Mouse (Mus musculus) large intestine, adult 2 months (tissue): ENCODE measurements around the gene AU022252. TPM values are rescaled to one million over a fixed set of nuclear protein-coding genes. Genes with fewer than 3 reads are reported as not detected.
"Not testable (repeated sequence)": the region's sequence is repeated elsewhere in the genome, so short reads cannot be mapped to it uniquely, and the experiment has no call there.

ENCODE experiments used
- DNase-seq: peaks from one replicate; pipeline ENCODE4 v3.0.0-alpha.2; 2012; ENCODE audit warnings: low read depth, low spot score
- WGBS: fragments of 180-500 bp; shearing (Covaris S2); methylation state at CpG from one replicate; pipeline ENCODE4 v1.1.7; 2018; 5-methylcytosine and 5-hydroxymethylcytosine counted together
- polyA plus RNA-seq: library from polyadenylated mRNA; depleted of rRNA; stranded (reverse); fragments of >200 nt; gene quantifications from 2 replicates; pipeline ENCODE4 v1.2.3, GENCODE M21; 2012; rRNA removed

The AU022252 gene
- polyA plus RNA-seq = 3.0 and 4.6 TPM in 2 replicates

GRCm38 (mm10) chr4:119232410-119233255, at the start of gene AU022252, which contains the start of gene P3h1:
AU022252 (minus strand) TSS chr4:119232712.
P3h1 (plus strand) TSS chr4:119232915.
- peak; percentile 99 for DNase-seq
- WGBS = under 1% methylated on average over 71 of the region's 71 CpGs

GRCm38 (mm10) chr4:119278784-119279183, 46.3 kb upstream of the AU022252 start:
- WGBS = 60% methylated on average over 15 of the region's 15 CpGs
- DNase-seq = not testable (repeated sequence)

- no peak for DNase-seq
- 79% methylated on average over 2 of the region's 2 CpGs for WGBS
These were observed 43.2 kb upstream of the AU022252 start for GRCm38 (mm10) chr4:119275726-119276125.

- DNase-seq = no peak
- 30% methylated on average over 2 of the region's 2 CpGs for WGBS
These were observed 42.7 kb upstream of the AU022252 start for GRCm38 (mm10) chr4:119275226-119275625.

GRCm38 (mm10) chr4:119274627-119275026, 42.1 kb upstream of the AU022252 start:
- WGBS = 14% methylated on average over 1 of the region's 1 CpGs
- no peak for DNase-seq

- no peak for DNase-seq
These were observed 34.1 kb upstream of the AU022252 start for GRCm38 (mm10) chr4:119266606-119267005.

GRCm38 (mm10) chr4:119263459-119263858, 30.9 kb upstream of the AU022252 start:
- no peak for DNase-seq
- 69% methylated on average over 3 of the region's 3 CpGs for WGBS

More at GRCm38 (mm10) chr4:119266606-119267005, 34.1 kb upstream of the AU022252 start:
- 63% methylated on average over 13 of the region's 13 CpGs for WGBS

- 91% methylated on average over 5 of the region's 5 CpGs for WGBS
- DNase-seq = no peak
These were observed 30.0 kb upstream of the AU022252 start for GRCm38 (mm10) chr4:119262483-119262882.

GRCm38 (mm10) chr4:119261087-119261713, 28.7 kb upstream of the AU022252 start:
- DNase-seq = no peak
- 61% methylated on average over 7 of the region's 7 CpGs for WGBS

GRCm38 (mm10) chr4:119259344-119260254, 27.1 kb upstream of the AU022252 start:
- no peak for DNase-seq

GRCm38 (mm10) chr4:119257083-119257482, 24.6 kb upstream of the AU022252 start:
- 68% methylated on average over 6 of the region's 6 CpGs for WGBS
- DNase-seq = no peak

More at GRCm38 (mm10) chr4:119259344-119260254, 27.1 kb upstream of the AU022252 start:
- 84% methylated on average over 15 of the region's 15 CpGs for WGBS

GRCm38 (mm10) chr4:119255351-119255750, 22.8 kb upstream of the AU022252 start, which contains the start of gene Cldn19:
Cldn19 (plus strand) TSS chr4:119255414.
- no peak for DNase-seq
- 93% methylated on average over 12 of the region's 12 CpGs for WGBS

- WGBS = 60% methylated on average over 9 of the region's 9 CpGs
- no peak for DNase-seq
These were observed 21.6 kb upstream of the AU022252 start for GRCm38 (mm10) chr4:119254012-119254618.

GRCm38 (mm10) chr4:119252025-119252808, 19.7 kb upstream of the AU022252 start:
- DNase-seq = no peak
- 44% methylated on average over 7 of the region's 7 CpGs for WGBS

- WGBS = 87% methylated on average over 11 of the region's 11 CpGs
- no peak for DNase-seq
These were observed 16.0 kb upstream of the AU022252 start for GRCm38 (mm10) chr4:119248407-119248965.

GRCm38 (mm10) chr4:119247462-119248235, 15.1 kb upstream of the AU022252 start:
- DNase-seq = no peak
- 36% methylated on average over 13 of the region's 13 CpGs for WGBS

- 76% methylated on average over 14 of the region's 14 CpGs for WGBS
- DNase-seq = no peak
These were observed 14.2 kb upstream of the AU022252 start for GRCm38 (mm10) chr4:119246688-119247225.
